Mouse (Mus musculus): Measurements from ENCODE around the gene Calm3. TPM values are rescaled to one million over a fixed set of nuclear protein-coding genes. Genes with fewer than 3 reads are reported as not detected.

The Calm3 gene
- polyA plus RNA-seq, 1 experiment from 2014 or later: 126 TPM

GRCm38 (mm10) chr7:16908367-16908766, 15.5 kb downstream of the Calm3 start:
- Histone ChIP-seq H3K9me3 (no peaks in the 10 kb centered on the region), H3K4me1 (peaks cover 54% of the 10 kb centered on the region), H3K27ac (replicated peaks) (no peak overlapping the region; the same call in 1 of the 2 replicates), H3K4me3 (no peak overlapping the region), H3K27me3 (replicated peaks; ENCODE audit: low read depth, poor library complexity, severe bottlenecking) (peaks cover 24% of the 10 kb centered on the region), H3K36me3 (replicated peaks) (no peaks in the 10 kb centered on the region)
- 54% methylated on average over 11 of the region's 11 CpGs for WGBS
- no peak for DNase-seq (ENCODE audit: low spot score)

- WGBS: 78% methylated on average over 7 of the region's 7 CpGs
- H3K27ac ChIP-seq (replicated peaks): 0 out of 2 replicates have a peak overlapping the region, but pooled peaks have one; percentile 40
These were observed 16.1 kb downstream of the Calm3 start for GRCm38 (mm10) chr7:16907842-16908241.

DNA sequence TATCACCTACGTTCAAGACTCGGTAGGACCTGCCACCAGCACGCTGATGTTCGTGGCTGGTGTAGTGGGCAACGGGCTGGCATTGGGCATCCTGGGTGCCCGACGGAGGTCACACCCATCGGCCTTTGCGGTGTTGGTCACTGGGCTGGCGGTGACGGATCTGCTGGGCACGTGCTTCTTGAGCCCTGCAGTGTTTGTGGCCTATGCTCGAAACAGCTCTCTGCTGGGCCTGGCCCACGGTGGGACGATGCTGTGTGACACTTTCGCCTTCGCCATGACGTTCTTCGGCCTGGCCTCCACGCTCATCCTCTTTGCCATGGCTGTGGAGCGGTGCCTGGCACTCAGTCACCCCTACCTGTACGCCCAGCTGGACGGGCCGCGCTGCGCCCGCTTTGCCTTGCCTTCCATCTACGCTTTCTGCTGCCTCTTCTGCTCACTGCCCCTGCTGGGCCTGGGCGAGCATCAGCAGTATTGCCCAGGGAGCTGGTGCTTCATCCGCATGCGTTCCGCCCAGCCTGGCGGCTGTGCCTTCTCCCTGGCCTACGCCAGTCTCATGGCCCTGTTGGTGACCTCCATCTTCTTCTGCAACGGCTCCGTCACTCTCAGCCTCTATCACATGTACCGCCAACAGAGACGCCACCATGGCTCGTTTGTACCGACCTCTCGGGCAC, 16.9 kb downstream of the Calm3 start:
- Histone ChIP-seq H3K9me3 (no peaks in the 10 kb centered on the region), H3K36me3 (replicated peaks) (no peaks in the 10 kb centered on the region), H3K27me3 (replicated peaks; ENCODE audit: low read depth, poor library complexity, severe bottlenecking) (peaks cover 28% of the 10 kb centered on the region), H3K27ac (replicated peaks) (0 out of 2 replicates have a peak overlapping the region, but pooled peaks have one; percentile 48), H3K4me3 (no peak overlapping the region), H3K4me1 (peaks cover 54% of the 10 kb centered on the region)
- 93% methylated on average over 41 of the region's 41 CpGs for WGBS
- DNase-seq (ENCODE audit: low spot score): no peak

More at GRCm38 (mm10) chr7:16907842-16908241, 16.1 kb downstream of the Calm3 start:
- Histone ChIP-seq H3K36me3 (replicated peaks) (no peaks in the 10 kb centered on the region), H3K27me3 (replicated peaks; ENCODE audit: low read depth, poor library complexity, severe bottlenecking) (peaks cover 25% of the 10 kb centered on the region), H3K4me3 (no peak overlapping the region), H3K4me1 (peaks cover 54% of the 10 kb centered on the region), H3K9me3 (no peaks in the 10 kb centered on the region)
- no peak for DNase-seq (ENCODE audit: low spot score)

GRCm38 (mm10) chr7:16906281-16906680, 17.6 kb downstream of the Calm3 start, which contains the start of gene Ptgir:
Ptgir (plus strand) TSS chr7:16906490.
- DNase-seq (ENCODE audit: low spot score): no peak
- Histone ChIP-seq H3K4me1 (peaks cover 59% of the 10 kb centered on the region), H3K27me3 (replicated peaks; ENCODE audit: low read depth, poor library complexity, severe bottlenecking) (peaks cover 29% of the 10 kb centered on the region), H3K9me3 (no peaks in the 10 kb centered on the region), H3K36me3 (replicated peaks) (no peaks in the 10 kb centered on the region), H3K4me3 (no peak within 1 kb of the TSS), H3K27ac (replicated peaks) (peak within 1 kb of the TSS; percentile 48; the same call in 1 of the 2 replicates)
- 19% methylated on average over 6 of the region's 6 CpGs for WGBS

DNA sequence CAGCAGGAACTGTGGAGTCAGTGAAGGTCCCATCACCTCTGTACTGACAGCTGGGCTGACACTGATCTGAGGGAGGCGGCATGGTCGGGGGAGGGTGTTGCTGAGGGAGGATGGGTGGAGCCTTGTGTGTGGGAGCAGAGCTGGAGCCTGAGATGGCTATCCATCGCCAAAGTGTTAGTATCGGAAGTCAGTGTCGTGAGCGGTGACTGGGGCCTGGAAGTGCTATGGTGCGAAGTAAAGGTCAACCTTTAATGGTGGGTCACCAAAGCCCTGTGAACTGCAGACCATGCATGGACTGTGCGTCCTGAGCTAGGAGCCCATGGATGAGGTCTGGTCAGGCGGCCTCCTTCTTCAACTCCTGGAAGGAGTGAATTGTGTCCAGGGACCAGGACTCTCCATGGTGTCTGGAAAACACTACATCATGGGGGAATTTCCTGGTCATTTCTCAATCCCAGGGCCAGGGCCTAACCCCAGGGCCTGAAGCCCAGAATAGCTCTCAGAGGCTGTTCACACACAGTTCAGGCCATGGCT, 18.4 kb downstream of the Calm3 start:
- 51% methylated on average over 9 of the region's 9 CpGs for WGBS
- Histone ChIP-seq H3K9me3 (no peaks in the 10 kb centered on the region), H3K27me3 (replicated peaks; ENCODE audit: low read depth, poor library complexity, severe bottlenecking) (peaks cover 29% of the 10 kb centered on the region), H3K36me3 (replicated peaks) (no peaks in the 10 kb centered on the region), H3K4me1 (peaks cover 63% of the 10 kb centered on the region), H3K4me3 (no peak overlapping the region), H3K27ac (replicated peaks) (0 out of 2 replicates have a peak overlapping the region, but pooled peaks have one; percentile 11)
- DNase-seq (ENCODE audit: low spot score): no peak

DNA sequence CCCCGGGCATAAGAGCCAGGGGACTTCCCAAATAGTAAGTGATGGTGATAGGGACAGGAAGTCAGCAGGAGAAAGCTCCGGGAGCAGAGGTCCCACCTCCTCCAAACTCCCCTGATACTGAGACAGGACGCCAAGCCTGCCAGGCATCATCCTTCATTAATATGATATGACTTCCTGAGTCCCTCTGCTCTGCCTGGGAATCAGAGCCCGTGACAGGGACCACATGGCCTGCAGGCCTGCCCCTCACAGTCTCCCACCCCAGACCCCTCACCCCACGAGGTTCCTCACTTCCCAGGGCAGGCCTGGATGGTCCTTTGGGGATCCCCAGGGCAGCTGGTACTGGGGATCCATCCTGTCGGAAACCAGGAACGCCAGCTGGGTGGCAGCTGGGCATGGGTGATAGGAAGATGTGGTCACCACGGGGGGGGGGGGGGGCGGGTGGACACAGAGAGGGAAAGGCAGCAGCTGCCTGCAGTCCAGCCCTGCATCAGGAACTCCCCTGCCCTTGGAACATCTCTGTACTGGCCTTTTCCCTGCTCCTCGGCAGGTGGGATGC, 19.7 kb downstream of the Calm3 start:
- no peak for DNase-seq (ENCODE audit: low spot score)
- Histone ChIP-seq H3K27ac (replicated peaks) (no peak overlapping the region), H3K4me1 (peaks cover 67% of the 10 kb centered on the region), H3K4me3 (no peak overlapping the region), H3K36me3 (replicated peaks) (no peaks in the 10 kb centered on the region), H3K27me3 (replicated peaks; ENCODE audit: low read depth, poor library complexity, severe bottlenecking) (peaks cover 21% of the 10 kb centered on the region), H3K9me3 (no peaks in the 10 kb centered on the region)
- 55% methylated on average over 9 of the region's 10 CpGs for WGBS

GRCm38 (mm10) chr7:16903439-16903955, 20.4 kb downstream of the Calm3 start:
- 83% methylated on average over 2 of the region's 2 CpGs for WGBS
- H3K4me1 ChIP-seq: peaks cover 60% of the 10 kb centered on the region
- no peak overlapping the region for H3K4me3 ChIP-seq
- peaks cover 14% of the 10 kb centered on the region for H3K27me3 ChIP-seq (replicated peaks; ENCODE audit: low read depth, poor library complexity, severe bottlenecking)
- H3K36me3 ChIP-seq (replicated peaks): no peaks in the 10 kb centered on the region
- no peak for DNase-seq (ENCODE audit: low spot score)
- no peaks in the 10 kb centered on the region for H3K9me3 ChIP-seq
- 0 out of 2 replicates have a peak overlapping the region, but pooled peaks have one; percentile 30 for H3K27ac ChIP-seq (replicated peaks)

DNA sequence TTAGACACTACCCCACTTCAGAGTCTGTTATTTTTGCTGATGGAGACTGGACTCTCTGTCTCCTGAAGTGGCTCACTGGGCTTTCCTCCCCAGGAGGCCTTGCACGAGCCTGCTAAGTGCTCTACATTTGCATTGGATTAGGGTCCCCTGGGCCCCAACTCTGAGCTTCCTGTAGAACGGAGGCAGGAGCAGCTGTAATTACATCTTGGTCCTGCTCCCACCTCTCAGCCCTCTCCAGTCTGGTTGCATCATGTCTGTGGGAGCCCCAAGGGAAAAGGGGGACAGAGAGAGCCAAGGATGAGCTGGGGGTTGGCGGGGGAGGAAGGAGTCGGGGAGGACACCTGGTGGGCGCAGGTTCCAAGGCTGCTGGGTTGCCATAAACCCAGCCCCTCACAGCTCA, 23.4 kb downstream of the Calm3 start:
- Histone ChIP-seq H3K4me3 (peak overlapping the region; percentile 13; the same call in 1 of the 2 replicates), H3K27me3 (replicated peaks; ENCODE audit: low read depth, poor library complexity, severe bottlenecking) (peaks cover 12% of the 10 kb centered on the region; the same call in 1 of the 2 replicates), H3K4me1 (peaks cover 40% of the 10 kb centered on the region), H3K27ac (replicated peaks) (no peak overlapping the region; the same call in 1 of the 2 replicates), H3K9me3 (no peaks in the 10 kb centered on the region), H3K36me3 (replicated peaks) (peaks cover 7% of the 10 kb centered on the region)
- DNase-seq (ENCODE audit: low spot score): no peak
- 14% methylated on average over 5 of the region's 5 CpGs for WGBS

- Histone ChIP-seq H3K36me3 (replicated peaks) (peaks cover 7% of the 10 kb centered on the region), H3K9me3 (no peaks in the 10 kb centered on the region), H3K27me3 (replicated peaks; ENCODE audit: low read depth, poor library complexity, severe bottlenecking) (peaks cover 36% of the 10 kb centered on the region), H3K27ac (replicated peaks) (0 out of 2 replicates have a peak overlapping the region, but pooled peaks have one; percentile 35), H3K4me1 (peaks cover 63% of the 10 kb centered on the region), H3K4me3 (peak overlapping the region; percentile 55)
- WGBS: 31% methylated on average over 10 of the region's 10 CpGs
- no peak for DNase-seq (ENCODE audit: low spot score)
These were observed 28.4 kb downstream of the Calm3 start for GRCm38 (mm10) chr7:16895511-16895910.

DNA sequence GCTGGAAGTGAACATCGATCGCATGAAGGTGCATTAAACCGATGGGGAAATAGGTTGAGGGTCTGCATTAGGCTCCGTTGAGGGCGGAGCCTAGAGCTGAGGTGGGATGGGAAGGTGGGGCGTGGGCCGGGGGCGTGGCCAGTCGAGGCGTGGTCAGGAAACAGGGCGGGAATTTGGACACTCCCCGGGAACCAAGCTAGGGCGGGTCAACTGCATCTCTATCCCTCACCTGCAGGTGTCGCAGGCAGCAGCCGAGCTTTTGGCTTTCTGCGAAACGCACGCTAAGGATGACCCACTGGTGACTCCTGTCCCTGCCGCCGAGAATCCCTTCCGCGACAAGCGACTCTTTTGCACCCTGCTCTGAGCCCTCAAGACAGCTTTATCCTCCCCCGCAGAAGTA, 28.9 kb downstream of the Calm3 start:
- H3K36me3 ChIP-seq (replicated peaks): peaks cover 7% of the 10 kb centered on the region
- under 1% methylated on average over 24 of the region's 24 CpGs for WGBS
- peak; percentile 91 for DNase-seq (ENCODE audit: low spot score)
- H3K9me3 ChIP-seq: no peaks in the 10 kb centered on the region
- H3K4me3 ChIP-seq: peak overlapping the region; percentile 55
- peaks cover 41% of the 10 kb centered on the region for H3K27me3 ChIP-seq (replicated peaks; ENCODE audit: low read depth, poor library complexity, severe bottlenecking)
- H3K27ac ChIP-seq (replicated peaks): 0 out of 2 replicates have a peak overlapping the region, but pooled peaks have one; percentile 42
- H3K4me1 ChIP-seq: peaks cover 63% of the 10 kb centered on the region

- peaks cover 60% of the 10 kb centered on the region for H3K4me1 ChIP-seq
- H3K4me3 ChIP-seq: peak overlapping the region; percentile 55
- no peaks in the 10 kb centered on the region for H3K9me3 ChIP-seq
- DNase-seq (ENCODE audit: low spot score): no peak
- H3K27ac ChIP-seq (replicated peaks): peak overlapping the region; percentile 42
- under 1% methylated on average over 4 of the region's 4 CpGs for WGBS
- H3K36me3 ChIP-seq (replicated peaks): peaks cover 13% of the 10 kb centered on the region
- peaks cover 47% of the 10 kb centered on the region for H3K27me3 ChIP-seq (replicated peaks; ENCODE audit: low read depth, poor library complexity, severe bottlenecking)
These were observed 29.6 kb downstream of the Calm3 start for GRCm38 (mm10) chr7:16894279-16894678.

DNA sequence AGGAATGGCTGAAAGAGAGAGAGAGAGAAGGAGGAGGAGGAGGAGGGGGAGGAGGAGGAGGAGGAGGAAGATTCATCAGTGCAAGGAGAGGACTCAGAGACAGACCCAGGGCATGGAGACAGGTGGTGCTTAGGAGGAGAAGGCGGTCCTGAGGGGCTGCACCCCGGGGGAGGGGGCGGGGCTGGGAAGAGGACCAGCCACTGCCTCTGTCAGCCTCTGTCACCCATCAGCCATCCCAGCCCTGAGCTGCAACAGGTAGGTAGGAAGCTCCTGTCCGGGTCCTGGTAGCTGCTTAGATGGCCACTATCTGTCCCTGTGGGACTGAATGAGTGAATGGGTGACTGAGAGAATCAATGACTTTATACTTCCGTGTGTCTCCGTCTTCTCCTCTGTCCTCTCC, 30.3 kb downstream of the Calm3 start:
- peaks cover 64% of the 10 kb centered on the region for H3K4me1 ChIP-seq
- 1% methylated on average over 6 of the region's 6 CpGs for WGBS
- H3K36me3 ChIP-seq (replicated peaks): peaks cover 20% of the 10 kb centered on the region
- peaks cover 49% of the 10 kb centered on the region for H3K27me3 ChIP-seq (replicated peaks; ENCODE audit: low read depth, poor library complexity, severe bottlenecking)
- no peak for DNase-seq (ENCODE audit: low spot score)
- H3K27ac ChIP-seq (replicated peaks): peak overlapping the region; percentile 5; the same call in 1 of the 2 replicates
- H3K9me3 ChIP-seq: no peaks in the 10 kb centered on the region
- H3K4me3 ChIP-seq: peak overlapping the region; percentile 55
